23 mouse cellular contexts compared by ENCODE assay signal in the genomic region with DNA sequence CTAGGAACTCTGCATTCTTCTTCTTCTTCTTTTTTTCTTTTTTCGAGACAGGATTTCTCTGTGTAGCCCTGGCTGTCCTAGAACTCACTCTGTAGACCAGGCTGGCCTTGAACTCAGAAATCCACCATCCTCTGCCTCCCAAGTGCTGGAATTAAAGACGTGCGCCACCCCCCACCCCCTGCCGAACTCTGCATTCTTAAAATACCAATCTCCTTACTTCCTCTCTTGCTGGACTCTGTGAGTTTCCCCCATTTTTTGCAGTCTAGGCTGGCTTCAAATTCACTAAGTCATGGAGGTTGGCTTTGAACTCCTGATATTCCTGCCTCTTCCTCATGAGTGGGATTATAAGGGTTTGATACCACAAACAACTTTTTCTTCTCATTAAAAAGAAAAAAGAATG.
"Had no signal": no experiment of that assay in that cellular context is flagged by ENCODE, and none has a peak within 500 bp of the region (broad histone marks: within the 10 kb centered on the region; RNA-seq: fewer than 3 reads in every experiment).

No protein-coding gene starts in this region.

- H3K27ac ChIP-seq: kidney, postnatal 0 days; layer of hippocampus, adult 2 months; limb, embryonic 12.5 days; limb, embryonic 15.5 days; liver, embryonic 14.5 days; midbrain, embryonic 12.5 days; midbrain, embryonic 15.5 days; neural tube, embryonic 12.5 days; neural tube, embryonic 15.5 days; stomach, embryonic 15.5 days had no signal

- H3K4me3 ChIP-seq: layer of hippocampus, adult 2 months; limb, embryonic 12.5 days; limb, embryonic 15.5 days; midbrain, embryonic 12.5 days; midbrain, embryonic 15.5 days; neural tube, embryonic 12.5 days; neural tube, embryonic 15.5 days; stomach, embryonic 15.5 days had no signal

- ATAC-seq: liver, postnatal 0 days; midbrain, embryonic 15.5 days had no signal

- H3K9me3 ChIP-seq: limb, embryonic 12.5 days; limb, embryonic 15.5 days; midbrain, embryonic 12.5 days; midbrain, embryonic 15.5 days; neural tube, embryonic 12.5 days; neural tube, embryonic 15.5 days; stomach, embryonic 15.5 days had no signal

- H3K4me2 ChIP-seq: limb, embryonic 12.5 days; limb, embryonic 15.5 days; liver, embryonic 11.5 days; lung, embryonic 14.5 days; midbrain, embryonic 12.5 days; midbrain, embryonic 15.5 days; neural tube, embryonic 12.5 days; neural tube, embryonic 15.5 days; stomach, embryonic 15.5 days had no signal

- H3K36me3 ChIP-seq: limb, embryonic 12.5 days; limb, embryonic 15.5 days; midbrain, embryonic 12.5 days; midbrain, embryonic 15.5 days; neural tube, embryonic 12.5 days; neural tube, embryonic 15.5 days; stomach, embryonic 15.5 days had no signal

- H3K27me3 ChIP-seq: midbrain, embryonic 12.5 days; midbrain, embryonic 15.5 days; neural tube, embryonic 12.5 days; neural tube, embryonic 15.5 days; stomach, embryonic 15.5 days had no signal

- H3K4me1 ChIP-seq: midbrain, embryonic 15.5 days; neural tube, embryonic 12.5 days; neural tube, embryonic 15.5 days; stomach, embryonic 15.5 days had no signal

- DNase-seq: kidney, adult 2 months; kidney, postnatal 25 days; layer of hippocampus, adult 9-11 months; left cerebral cortex, postnatal 4 days; liver, postnatal 0 days; lung, embryonic 14.5 days; lung, postnatal 10 days; lung, postnatal 4 days; retina, postnatal 1 day; right cerebral cortex, postnatal 25 days; spleen, adult 18-20 months; thymus, postnatal 25 days had no signal

- H3K9ac ChIP-seq: limb, embryonic 12.5 days; limb, embryonic 15.5 days; liver, embryonic 14.5 days; liver, postnatal 0 days; lung, embryonic 14.5 days; midbrain, embryonic 12.5 days; midbrain, embryonic 15.5 days; neural tube, embryonic 12.5 days; neural tube, embryonic 15.5 days; stomach, embryonic 15.5 days had no signal
